Mouse (Mus musculus) stomach, postnatal 0 days (tissue): ENCODE measurements at regions not wholly inside any gene's neighbourhood (a gene's known extent, or its start where the extent isn't known, plus 50 kb on each side); places are given as distances from the start of the nearest gene placed in this dataset.

Source experiments
- CTCF ChIP-seq: IDR thresholded peaks from 2 replicates; pipeline ENCODE4 v1.5.1; 2016; ENCODE audit warnings: antibody characterized with exemption, low read depth, mild to moderate bottlenecking, moderate library complexity
- EP300 ChIP-seq: optimal IDR thresholded peaks from 2 replicates; pipeline ENCODE3; 2016; ENCODE audit warnings: antibody characterized with exemption

DNA sequence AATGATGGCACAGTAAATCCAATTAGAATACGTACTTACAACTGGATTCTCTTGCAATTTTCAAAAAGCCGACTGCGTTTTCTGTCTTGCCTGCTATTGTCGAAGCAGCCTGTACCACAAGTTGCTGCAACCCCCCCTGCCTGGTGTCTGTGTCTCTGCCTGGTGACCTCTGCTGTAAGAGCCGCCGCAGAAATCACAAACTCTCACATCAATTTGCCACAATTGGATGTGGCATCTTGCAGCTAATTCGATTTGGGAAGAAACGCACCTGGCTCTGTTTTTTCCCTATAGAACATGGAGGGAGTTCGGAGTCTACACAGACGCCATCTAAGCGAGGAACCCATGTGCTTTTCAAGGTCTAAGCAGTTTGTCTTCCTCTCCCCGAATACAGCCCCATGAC lies 80.1 kb upstream of the Phox2b start:
- TF ChIP-seq CTCF (no peak), EP300 (no peak)
